Mouse (Mus musculus): ENCODE results near the gene Apoa1. TPM values are rescaled to one million over a fixed set of nuclear protein-coding genes. Genes with fewer than 3 reads are reported as not detected.

Gene Apoa1
- total and polyA plus RNA-seq, 3 experiments, result 1.8 to 16.1 TPM; not detected in 1

- Histone ChIP-seq H3K79me2 (ENCODE audit: control insufficient read depth, insufficient read depth, low read length, poor library complexity) (no peaks in the 10 kb centered on the region), H3K4me3 (ENCODE audit: control insufficient read depth in 1 of 2, insufficient read depth in 1 of 2, low read depth in 2 of 2, low read length in 2 of 2) (no peak overlapping the region), H3K9me3 (replicated peaks; ENCODE audit: insufficient read depth, low read length) (no peaks in the 10 kb centered on the region), H3K27ac (ENCODE audit: control insufficient read depth, low read depth, low read length) (no peak overlapping the region), H3K27me3 (ENCODE audit: control insufficient read depth in 1 of 2, insufficient read depth in 2 of 2, low read length in 2 of 2) (no peaks in the 10 kb centered on the region), H3K4me1 (ENCODE audit: control insufficient read depth in 1 of 2, insufficient read depth in 2 of 2, low read length in 2 of 2) (no peaks in the 10 kb centered on the region), H3K9ac (ENCODE audit: control insufficient read depth, low read depth, low read length, poor library complexity, severe bottlenecking) (no peak overlapping the region), H3K36me3 (ENCODE audit: control insufficient read depth in 1 of 2, insufficient read depth in 2 of 2, low read length in 2 of 2) (peaks cover 0 to 22% of the 10 kb centered on the region in 2 experiments; a peak in 2 of 4 replicates)
- no peak for TF ChIP-seq ZMIZ1 (IDR thresholded peaks at IDR 0.05; ENCODE audit: low read depth, low read length)
- TF ChIP-seq USF1 (IDR thresholded peaks at IDR 0.05; ENCODE audit: low read depth, low read length), result no peak
- no peak for TF ChIP-seq NELFE (IDR thresholded peaks at IDR 0.05; ENCODE audit: low read depth, low read length)
- no peak for TF ChIP-seq TAL1 (IDR thresholded peaks at IDR 0.05; ENCODE audit: low read length)
- no peak for TF ChIP-seq POLR2AphosphoS5 (IDR thresholded peaks at IDR 0.05; ENCODE audit: borderline replicate concordance, low read depth, low read length)
- TF ChIP-seq MYB (IDR thresholded peaks at IDR 0.05; ENCODE audit: low read depth, low read length), result no peak
- no peak for TF ChIP-seq GATA1 (IDR thresholded peaks at IDR 0.05; ENCODE audit: low read depth, low read length)
- no peak for TF ChIP-seq CHD1 (IDR thresholded peaks at IDR 0.05; ENCODE audit: low read depth, low read length)
- no peak for TF ChIP-seq JUND (IDR thresholded peaks at IDR 0.05; ENCODE audit: low read depth, low read length)
- TF ChIP-seq ETS1 (IDR thresholded peaks at IDR 0.05; ENCODE audit: low read depth, low read length), result no peak
- TF ChIP-seq RCOR1 (IDR thresholded peaks at IDR 0.05; ENCODE audit: low read depth, low read length), result no peak
- no peak for DNase-seq (ENCODE audit: low read depth, low spot score)
Observed at GRCm38 (mm10) chr9:46188956-46189355, 39.4 kb upstream of the Apoa1 start.

DNA sequence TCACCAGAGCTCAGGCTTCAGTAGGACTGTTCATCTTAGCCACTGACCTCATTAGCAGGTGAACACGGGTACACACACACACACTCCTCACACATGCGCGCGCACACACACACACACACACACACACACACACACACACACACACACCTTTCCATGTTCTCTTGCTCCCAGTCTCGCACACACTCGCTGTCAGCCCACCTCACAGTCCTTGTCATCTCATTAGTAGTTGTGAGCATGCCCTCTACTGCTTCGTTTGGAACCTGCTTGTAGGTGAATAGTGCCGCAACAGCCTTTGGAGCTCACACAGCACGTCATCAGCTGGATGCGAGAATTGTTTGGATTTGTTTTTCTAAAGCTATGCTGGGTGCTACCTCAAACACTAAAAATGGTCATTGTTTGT lies 39.0 kb upstream of the Apoa1 start:
- no peaks in the 10 kb centered on the region for H3K4me1 ChIP-seq (ENCODE audit: control insufficient read depth in 1 of 2, insufficient read depth in 2 of 2, low read length in 2 of 2)
- no peaks in the 10 kb centered on the region for H3K79me2 ChIP-seq (ENCODE audit: control insufficient read depth, insufficient read depth, low read length, poor library complexity)
- DNase-seq (ENCODE audit: low read depth, low spot score), result no peak
- no peak overlapping the region for H3K9ac ChIP-seq (ENCODE audit: control insufficient read depth, low read depth, low read length, poor library complexity, severe bottlenecking)
- H3K27ac ChIP-seq (ENCODE audit: control insufficient read depth, low read depth, low read length), result no peak overlapping the region
- peaks cover 0 to 23% of the 10 kb centered on the region in 2 experiments; a peak in 2 of 4 replicates for H3K36me3 ChIP-seq (ENCODE audit: control insufficient read depth in 1 of 2, insufficient read depth in 2 of 2, low read length in 2 of 2)
- no peaks in the 10 kb centered on the region for H3K9me3 ChIP-seq (replicated peaks; ENCODE audit: insufficient read depth, low read length)
- no peak overlapping the region for H3K4me3 ChIP-seq (ENCODE audit: control insufficient read depth in 1 of 2, insufficient read depth in 1 of 2, low read depth in 2 of 2, low read length in 2 of 2)
- no peak for TF ChIP-seq E2F4 (IDR thresholded peaks at IDR 0.05; ENCODE audit: borderline replicate concordance, low read depth, low read length)
- TF ChIP-seq TBP (IDR thresholded peaks at IDR 0.05; ENCODE audit: low read depth, low read length), result no peak
- TF ChIP-seq HCFC1 (IDR thresholded peaks at IDR 0.05; ENCODE audit: low read depth, low read length), result no peak
- TF ChIP-seq CTCF (IDR thresholded peaks at IDR 0.05 in 2 of 3, conservative IDR thresholded peaks at IDR 0.05 in 1 of 3; ENCODE audit: control insufficient read depth in 1 of 3, insufficient read depth in 1 of 3, low read depth in 2 of 3, low read length in 3 of 3, poor library complexity in 1 of 3, severe bottlenecking in 1 of 3), result no peak
- no peaks in the 10 kb centered on the region for H3K27me3 ChIP-seq (ENCODE audit: control insufficient read depth in 1 of 2, insufficient read depth in 2 of 2, low read length in 2 of 2)

DNA sequence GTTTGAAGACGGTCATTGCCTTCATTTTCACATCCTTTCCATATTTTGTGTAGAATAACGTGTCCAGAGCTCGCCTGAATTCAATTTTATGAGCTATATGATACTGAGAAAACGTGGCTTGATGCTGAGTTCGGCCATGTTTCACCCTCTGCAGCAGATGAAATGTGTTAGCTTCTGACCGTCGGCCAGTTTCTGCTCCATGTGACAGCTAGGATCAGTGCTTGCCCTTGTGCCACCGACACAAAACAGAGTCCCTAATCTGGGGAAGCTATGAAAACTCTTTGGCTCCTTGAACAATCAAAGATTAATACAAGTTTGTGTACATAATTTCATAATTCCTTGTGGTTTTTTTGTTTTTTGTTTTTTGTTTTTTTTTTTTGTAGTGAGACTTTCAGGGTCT lies 37.1 kb upstream of the Apoa1 start:
- no peaks in the 10 kb centered on the region for H3K4me1 ChIP-seq (ENCODE audit: control insufficient read depth in 1 of 2, insufficient read depth in 2 of 2, low read length in 2 of 2)
- H3K27me3 ChIP-seq (ENCODE audit: control insufficient read depth in 1 of 2, insufficient read depth in 2 of 2, low read length in 2 of 2), result no peaks in the 10 kb centered on the region
- H3K4me3 ChIP-seq (ENCODE audit: control insufficient read depth in 1 of 2, insufficient read depth in 1 of 2, low read depth in 2 of 2, low read length in 2 of 2), result no peak overlapping the region
- H3K27ac ChIP-seq (ENCODE audit: control insufficient read depth, low read depth, low read length), result no peak overlapping the region
- peaks cover 0 to 22% of the 10 kb centered on the region in 2 experiments; a peak in 2 of 4 replicates for H3K36me3 ChIP-seq (ENCODE audit: control insufficient read depth in 1 of 2, insufficient read depth in 2 of 2, low read length in 2 of 2)
- TF ChIP-seq MAX (IDR thresholded peaks at IDR 0.05; ENCODE audit: low read length) (no peak), TAL1 (IDR thresholded peaks at IDR 0.05; ENCODE audit: low read length) (no peak), TCF12 (IDR thresholded peaks at IDR 0.05; ENCODE audit: low read depth, low read length) (no peak), RAD21 (IDR thresholded peaks at IDR 0.05; ENCODE audit: low read depth, low read length) (no peak), MAZ (IDR thresholded peaks at IDR 0.05; ENCODE audit: low read depth, low read length) (no peak), MEF2A (IDR thresholded peaks at IDR 0.05; ENCODE audit: extremely low read depth, insufficient replicate concordance, low read depth, low read length, poor library complexity, severe bottlenecking) (no peak), CHD1 (IDR thresholded peaks at IDR 0.05; ENCODE audit: low read depth, low read length) (no peak), TBP (IDR thresholded peaks at IDR 0.05; ENCODE audit: low read depth, low read length) (no peak), MAFK (IDR thresholded peaks at IDR 0.05; ENCODE audit: borderline replicate concordance, low read depth, low read length) (no peak), CTCF (IDR thresholded peaks at IDR 0.05 in 2 of 3, conservative IDR thresholded peaks at IDR 0.05 in 1 of 3; ENCODE audit: control insufficient read depth in 1 of 3, insufficient read depth in 1 of 3, low read depth in 2 of 3, low read length in 3 of 3, poor library complexity in 1 of 3, severe bottlenecking in 1 of 3) (no peak), JUND (IDR thresholded peaks at IDR 0.05; ENCODE audit: low read depth, low read length) (no peak), ZC3H11A (IDR thresholded peaks at IDR 0.05; ENCODE audit: low read depth, low read length) (no peak), ZMIZ1 (IDR thresholded peaks at IDR 0.05; ENCODE audit: low read depth, low read length) (no peak), ELF1 (IDR thresholded peaks at IDR 0.05; ENCODE audit: low read depth, low read length) (no peak), NELFE (IDR thresholded peaks at IDR 0.05; ENCODE audit: low read depth, low read length) (no peak), UBTF (IDR thresholded peaks at IDR 0.05; ENCODE audit: borderline replicate concordance, insufficient read depth, low read depth, low read length) (no peak), SMC3 (IDR thresholded peaks at IDR 0.05; ENCODE audit: low read depth, low read length) (no peak)
- H3K9ac ChIP-seq (ENCODE audit: control insufficient read depth, low read depth, low read length, poor library complexity, severe bottlenecking), result no peak overlapping the region
- no peaks in the 10 kb centered on the region for H3K79me2 ChIP-seq (ENCODE audit: control insufficient read depth, insufficient read depth, low read length, poor library complexity)
- H3K9me3 ChIP-seq (replicated peaks; ENCODE audit: insufficient read depth, low read length), result no peaks in the 10 kb centered on the region
- no peak for DNase-seq (ENCODE audit: low read depth, low spot score)
